Mouse (Mus musculus) cerebellum, postnatal 14 days (tissue): Measurements from ENCODE around the gene Drg2.

Source experiments
- DNase-seq, 2 experiments: peaks; one replicate each; pipeline ENCODE4 v3.0.0; 2021; ENCODE audit warnings: mixed read lengths in 2 of 2

Drg2 gene

DNA sequence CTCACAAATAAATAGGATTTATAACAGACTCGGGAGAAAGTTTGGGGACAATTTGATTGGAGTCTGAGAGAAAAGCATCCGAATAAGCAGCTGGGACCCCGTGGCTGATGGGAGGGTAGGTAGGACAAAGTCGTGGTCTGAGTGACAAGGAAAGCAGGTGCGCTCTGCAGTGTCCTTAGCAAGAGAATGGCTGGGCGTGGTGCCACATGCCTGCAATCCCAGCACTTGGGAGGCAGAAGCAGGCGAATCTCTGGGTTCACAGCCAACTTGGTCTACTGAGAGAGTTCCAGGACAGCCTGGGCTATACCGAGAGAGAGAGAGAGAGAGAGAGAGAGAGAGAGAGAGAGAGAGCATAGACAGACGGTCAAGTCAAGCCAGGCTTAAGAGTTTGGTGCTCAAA is 16.4 kb downstream of the Drg2 start:
- DNase-seq: no peak

- DNase-seq: no peak
These were observed 20.1 kb downstream of the Drg2 start for GRCm38 (mm10) chr11:60474534-60474933.

DNA sequence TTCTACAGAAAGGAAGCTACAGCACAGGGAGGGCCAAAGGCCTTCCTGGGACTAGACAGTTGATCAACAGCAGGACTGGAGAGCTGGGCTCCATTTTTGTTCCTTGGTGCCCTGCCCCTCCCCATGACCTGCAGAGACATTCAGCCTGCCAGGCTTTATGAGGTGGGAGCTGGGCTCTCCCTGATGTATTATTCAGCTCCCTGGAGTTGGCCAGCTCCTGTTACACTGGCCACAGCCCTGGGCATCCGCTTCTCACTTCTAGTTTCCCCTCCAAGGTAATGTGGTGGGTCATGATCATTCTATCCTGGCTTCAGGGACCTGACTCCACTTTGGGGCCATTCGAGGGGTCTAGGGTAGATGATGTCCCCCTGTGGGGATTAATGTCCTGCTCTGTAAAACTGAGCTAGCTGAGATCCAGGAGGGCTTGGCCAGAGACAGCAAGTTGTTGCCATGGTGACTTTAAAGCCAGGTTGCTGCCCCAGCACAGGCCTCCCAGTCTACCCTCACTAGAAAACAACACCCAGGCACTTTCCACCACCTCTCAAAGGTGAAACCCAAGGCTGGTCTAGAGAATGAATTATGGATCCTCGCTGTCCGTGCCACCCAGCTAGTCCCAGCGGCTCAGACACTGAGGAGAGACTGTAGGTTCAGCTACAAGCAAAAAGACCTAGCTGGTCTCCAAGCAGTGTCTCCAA is 21.4 kb downstream of the Drg2 start:
- DNase-seq: no peak

DNA sequence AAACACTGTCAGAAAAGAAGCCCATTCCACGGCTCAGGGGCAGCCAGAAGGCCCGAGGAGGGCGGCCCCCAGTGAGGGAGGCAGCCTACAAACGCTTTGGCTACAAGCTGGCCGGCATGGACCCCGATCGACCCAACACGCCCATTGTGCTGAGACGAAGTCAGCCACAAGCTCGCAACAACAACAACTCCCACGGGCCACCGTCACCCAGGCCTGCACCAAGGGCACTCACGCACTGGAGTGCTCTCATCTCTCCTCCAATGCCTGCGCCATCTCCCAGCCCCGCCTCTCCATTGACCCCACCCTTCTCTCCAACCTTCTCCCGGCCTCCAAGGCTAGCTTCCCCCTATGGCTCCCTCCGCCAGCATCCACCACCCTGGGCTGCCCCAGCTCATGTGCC is 23.7 kb downstream of the Drg2 start:
- DNase-seq: no peak

DNA sequence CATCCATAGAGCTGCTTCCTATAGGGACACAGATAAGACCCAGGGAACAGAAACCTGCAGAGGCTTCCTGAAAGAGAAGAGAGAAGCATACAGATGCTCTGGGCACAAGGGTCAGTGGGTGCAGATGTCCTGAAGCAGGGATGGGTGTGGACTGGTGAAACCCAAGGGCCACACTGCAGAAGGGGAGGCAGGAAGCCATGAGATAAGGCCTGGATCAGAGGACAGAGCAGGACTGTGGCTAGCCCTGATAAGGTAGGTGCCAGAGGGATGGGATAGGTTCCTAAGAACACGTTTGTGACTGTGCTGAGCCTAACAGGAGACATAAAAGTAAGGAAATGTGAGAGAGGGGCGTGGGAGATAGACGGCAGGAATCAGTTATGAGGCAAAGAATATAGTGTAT is 31.9 kb downstream of the Drg2 start:
- no peak for DNase-seq

GRCm38 (mm10) chr11:60492726-60493125 is 38.3 kb downstream of the Drg2 start:
- no peak for DNase-seq

DNA sequence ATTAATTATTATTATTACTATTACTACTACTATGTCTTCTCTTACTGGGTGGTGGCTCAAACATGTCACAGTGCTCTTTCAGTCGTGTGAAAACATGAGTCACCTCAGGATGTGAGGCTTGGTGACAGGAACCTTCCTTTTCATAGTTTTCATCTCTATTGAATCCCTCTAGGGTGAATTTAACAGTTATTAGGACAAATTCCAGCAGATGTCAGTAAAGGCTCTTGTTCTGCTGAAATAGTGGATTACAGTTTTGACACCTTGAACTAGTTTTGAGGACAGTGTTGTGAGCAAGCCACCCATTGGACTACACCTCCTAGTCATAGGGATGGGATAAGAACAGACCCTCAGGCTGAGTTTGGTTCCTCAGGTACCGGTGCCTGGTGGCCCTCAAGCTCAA is 41.3 kb downstream of the Drg2 start:
- DNase-seq: no peak

DNA sequence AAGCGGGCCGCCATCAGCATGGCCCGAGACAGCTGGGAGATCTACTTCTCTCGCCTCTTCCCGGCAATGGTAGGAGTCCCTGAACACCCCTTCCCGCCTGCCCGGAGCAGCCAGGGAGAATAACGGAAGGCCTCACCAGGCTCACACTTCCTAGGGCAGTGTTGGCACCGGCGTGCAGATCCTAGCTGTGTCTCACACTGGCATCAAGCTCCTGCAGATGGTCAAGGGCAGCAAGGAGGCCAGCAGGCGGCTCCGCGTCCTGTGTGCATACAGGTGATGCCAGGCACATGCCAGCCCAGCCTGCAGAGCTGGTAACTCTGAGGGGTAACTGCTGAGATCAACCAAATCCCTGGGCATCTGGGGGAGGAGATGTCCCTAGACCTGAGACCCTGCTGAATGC is 52.9 kb downstream of the Drg2 start:
- peak; percentile 13 to 23 for DNase-seq

- DNase-seq: no peak
These were observed 54.6 kb downstream of the Drg2 start for GRCm38 (mm10) chr11:60508950-60509349.

GRCm38 (mm10) chr11:60509500-60509899 is 55.1 kb downstream of the Drg2 start:
- no peak for DNase-seq

DNA sequence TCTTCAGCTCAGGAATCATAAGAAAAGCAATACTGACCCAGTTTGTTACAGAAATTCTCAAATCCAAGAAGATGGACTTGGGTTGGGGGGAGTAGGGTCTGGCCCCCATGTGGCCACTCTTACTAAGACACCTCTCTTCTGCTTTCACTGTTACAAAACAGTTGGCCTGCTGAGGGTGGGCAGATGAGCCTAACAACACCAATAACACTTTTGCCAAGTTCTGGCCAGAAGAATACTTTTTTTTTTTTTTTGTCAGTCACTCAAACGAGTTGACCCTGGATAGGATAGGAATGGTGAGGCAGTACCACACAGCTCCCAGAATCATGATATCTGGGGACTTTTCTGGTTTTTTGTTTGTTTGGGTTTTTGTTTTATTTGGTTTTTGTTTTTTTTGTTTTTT is 57.5 kb downstream of the Drg2 start:
- no peak for DNase-seq

DNA sequence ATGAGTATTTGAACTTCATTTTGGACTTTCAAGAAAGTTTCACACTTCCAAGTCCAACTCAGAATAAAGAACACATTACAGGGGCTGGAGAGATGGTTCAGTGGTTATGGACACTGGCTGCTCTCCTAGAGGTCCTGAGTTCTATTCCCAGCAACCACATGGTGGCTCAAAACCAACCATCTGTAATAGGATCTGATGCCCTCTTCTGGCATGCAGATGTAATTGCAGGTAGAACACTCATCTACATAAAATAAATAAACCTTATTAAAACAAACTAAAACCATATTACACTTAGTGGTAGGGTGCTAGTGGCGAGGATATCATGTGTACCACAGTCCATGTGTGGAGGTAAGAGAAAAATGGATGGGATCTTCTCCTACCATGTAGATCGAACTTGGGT is 58.1 kb downstream of the Drg2 start:
- no peak for DNase-seq

- DNase-seq: no peak
These were observed 60.5 kb downstream of the Drg2 start for GRCm38 (mm10) chr11:60514941-60515340.

DNA sequence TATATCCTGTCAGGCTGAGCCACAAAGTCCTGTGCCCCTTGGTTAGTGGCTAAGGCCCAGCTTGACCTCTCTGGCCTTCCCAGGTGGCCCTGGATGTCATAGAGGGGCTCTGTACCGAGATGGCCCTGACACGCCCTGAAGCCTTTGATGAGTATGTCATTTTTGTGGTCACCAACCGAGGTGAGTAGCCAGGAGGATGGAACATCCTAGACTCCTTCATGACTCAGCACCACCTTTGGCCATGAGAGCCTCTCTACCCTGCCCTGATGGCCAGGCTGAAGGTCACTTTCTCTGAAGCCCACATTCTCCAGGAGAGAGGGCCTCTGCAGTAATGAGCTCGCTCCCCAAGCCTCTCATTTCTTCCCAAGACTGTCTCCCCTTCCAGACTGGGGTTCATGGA is 63.9 kb downstream of the Drg2 start:
- DNase-seq: no peak
